Mouse (Mus musculus) layer of hippocampus, adult 11-12 months (tissue): ENCODE results near the gene Hpn.

Experiments used
- DNase-seq: peaks from one replicate; pipeline ENCODE4 v3.0.0; 2022; ENCODE audit warnings: low spot score

Gene Hpn

DNA sequence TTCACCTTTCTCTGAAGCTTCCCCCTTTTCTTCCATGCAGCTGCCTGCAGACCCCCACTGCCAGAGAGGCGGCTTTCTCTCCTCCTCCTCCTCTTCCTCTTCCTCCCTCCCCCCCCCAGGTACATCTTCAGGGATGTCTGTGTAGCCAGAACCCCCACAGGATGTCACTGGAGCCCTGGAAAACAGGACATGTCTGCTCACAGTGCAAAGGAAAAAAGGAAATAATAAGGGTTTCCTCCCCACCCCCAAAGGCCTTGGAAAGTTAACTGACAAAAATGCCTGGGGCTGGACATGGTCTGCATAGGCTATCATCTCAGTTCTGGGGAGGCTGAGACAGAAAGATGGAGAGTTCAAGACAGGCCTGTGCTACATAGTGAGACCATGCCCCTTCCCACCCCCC lies 34.0 kb downstream of the Hpn start:
- no peak for DNase-seq

DNA sequence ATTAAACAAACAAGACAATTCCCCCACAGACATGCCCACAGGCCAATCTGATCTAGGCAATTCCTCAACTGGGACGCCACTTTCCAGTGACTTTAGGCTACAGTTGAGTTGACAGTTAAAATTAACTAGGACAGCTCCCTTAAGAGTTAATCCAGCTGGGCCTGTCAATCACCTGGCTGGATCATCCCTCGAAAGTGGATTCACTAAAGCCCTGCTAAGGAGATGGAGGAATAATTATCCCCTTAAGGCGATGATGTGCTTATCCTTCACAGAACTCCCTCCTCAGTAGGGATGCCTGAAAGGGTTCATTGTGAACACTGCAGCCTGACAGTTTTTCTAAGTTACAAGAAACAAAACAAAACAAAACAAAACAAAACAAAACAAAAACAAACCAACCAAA lies 34.5 kb downstream of the Hpn start:
- DNase-seq: no peak

DNA sequence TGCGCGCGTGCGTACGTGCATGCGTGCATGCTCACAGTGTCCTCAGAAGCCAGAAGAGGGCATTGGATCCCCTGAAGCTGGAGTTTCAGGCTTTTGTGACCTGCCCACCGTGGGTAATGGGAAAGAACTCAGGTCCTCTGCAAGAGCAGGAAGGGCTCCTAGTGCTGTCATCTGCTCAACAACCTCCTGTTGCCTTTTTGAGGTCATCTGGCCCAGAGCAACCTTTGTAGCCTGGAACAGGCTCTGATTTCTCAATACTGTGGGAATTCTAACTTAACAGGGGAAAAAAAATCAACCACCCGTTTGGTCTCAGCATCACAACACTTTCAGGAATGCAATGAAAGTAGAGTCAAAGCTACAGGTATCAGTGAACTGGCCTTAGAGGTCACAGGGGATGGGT lies 35.4 kb downstream of the Hpn start:
- DNase-seq: no peak

DNA sequence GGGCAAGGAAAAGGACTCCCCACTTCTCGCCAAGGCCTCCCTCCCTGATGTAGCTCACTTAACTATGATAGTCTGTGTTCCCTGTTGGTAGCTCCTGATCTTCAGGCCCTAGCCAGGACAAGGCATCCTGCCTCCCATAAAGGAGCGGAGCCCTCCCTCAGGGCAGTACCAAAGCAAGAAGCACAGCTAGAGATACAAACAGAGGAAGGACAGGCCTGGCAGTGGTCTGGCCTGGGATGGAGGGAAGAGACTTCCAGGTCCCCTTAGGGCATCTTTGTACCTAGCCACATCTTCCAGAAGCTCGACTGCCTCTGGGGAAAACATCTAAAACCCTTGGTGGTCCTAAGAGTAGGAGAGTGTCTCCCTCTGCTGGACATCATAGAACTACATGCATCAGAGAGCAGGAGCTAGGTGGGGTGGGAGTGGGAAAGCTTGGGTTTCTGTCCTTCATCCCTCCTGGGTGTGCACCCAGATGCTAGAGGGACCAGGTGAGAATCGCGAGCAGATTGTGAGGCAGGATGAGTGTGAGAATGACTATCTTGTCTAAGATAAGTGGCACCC lies 37.1 kb downstream of the Hpn start:
- peak; percentile 82 for DNase-seq

DNA sequence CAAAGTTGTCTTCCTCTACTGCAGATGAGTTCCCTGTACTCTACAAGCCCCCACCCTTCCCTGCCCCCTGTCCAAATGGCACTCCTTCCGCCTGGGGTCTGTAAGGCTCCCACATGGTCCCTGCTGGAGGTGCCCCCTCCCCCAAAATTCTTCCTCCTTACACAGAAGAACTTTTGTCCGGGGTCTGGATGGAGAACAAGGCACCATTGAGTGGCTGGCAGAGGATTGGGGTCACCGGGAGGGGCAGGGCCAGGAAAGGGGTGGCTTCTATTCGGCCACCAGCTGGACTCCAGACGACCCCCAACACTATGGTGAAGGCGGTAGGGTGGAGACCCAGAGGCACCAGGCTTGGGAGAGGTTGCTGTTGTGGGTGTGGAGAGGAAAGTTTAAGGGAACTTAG lies 37.6 kb downstream of the Hpn start:
- DNase-seq: peak; percentile 64

DNA sequence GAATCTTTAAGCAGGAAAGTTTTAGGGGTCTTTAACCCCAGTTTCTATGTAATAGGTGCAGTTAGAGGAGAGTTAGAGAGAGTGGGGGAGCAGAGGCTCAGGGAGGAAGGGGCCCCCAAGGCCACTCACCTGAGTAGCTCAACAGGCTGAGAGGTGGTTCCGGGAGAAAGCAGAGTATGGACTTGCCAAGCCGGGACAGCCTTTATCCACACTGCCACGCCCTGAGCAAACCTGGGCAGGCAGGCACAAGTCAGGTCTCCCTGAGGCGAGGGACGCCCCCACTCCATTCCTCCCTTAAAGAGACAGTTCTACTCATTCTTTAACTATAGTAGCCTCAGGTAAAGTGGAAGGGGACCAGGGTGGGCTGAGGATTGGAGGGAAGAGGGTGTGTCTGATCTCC lies 38.6 kb downstream of the Hpn start, which contains the start of gene Fxyd3:
TSS of gene Fxyd3 (minus strand) at position 213 of the 400 bp plus-strand sequence.
- DNase-seq: no peak

DNA sequence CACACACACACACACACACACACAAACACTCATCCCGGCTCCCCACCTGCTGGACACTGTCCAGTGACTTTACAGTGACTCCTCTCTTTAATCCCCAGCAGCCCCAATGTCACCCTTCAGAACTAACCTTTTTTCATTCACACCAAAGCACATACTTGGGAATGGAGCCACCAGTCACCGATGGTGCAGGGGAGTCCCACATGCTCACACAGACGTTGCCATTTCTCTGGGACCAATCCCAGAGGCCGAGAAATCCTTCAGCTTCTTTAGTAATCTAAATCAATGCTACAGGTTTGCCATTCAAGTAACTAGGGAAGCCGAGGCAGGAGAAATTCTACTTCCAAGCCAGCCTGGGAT lies 40.4 kb downstream of the Hpn start:
- DNase-seq: peak; percentile 55

DNA sequence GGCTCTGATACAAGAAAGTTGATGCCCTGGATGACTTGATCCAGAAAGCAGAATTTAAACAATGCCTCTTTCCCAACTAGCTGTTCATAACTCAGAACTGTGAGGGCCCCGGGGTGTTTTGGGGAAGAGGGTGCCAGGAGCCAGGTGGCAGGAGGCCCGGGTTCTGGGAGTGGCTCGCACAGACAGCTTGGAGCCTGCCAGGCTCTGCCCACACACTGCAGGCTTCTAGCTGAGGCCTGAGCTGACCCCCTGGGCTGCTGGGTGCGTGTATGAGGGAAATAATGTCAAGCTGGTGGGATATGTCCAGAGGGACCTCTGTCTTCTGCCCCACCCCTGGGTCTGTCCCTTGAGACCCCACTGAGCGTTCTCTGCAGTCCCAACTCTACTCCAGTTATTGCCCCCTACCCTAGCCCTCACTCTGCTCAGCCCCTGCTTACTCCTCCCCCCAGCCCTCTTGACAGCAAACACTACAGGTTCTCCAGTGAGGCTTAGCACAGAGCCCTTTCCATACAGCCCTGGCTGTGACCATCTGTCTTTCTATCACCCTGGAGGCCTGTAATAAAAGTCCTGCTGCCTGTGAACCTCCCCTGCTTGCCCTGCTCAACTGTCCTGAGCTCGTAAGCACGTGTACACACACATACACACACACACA lies 40.9 kb downstream of the Hpn start:
- no peak for DNase-seq

DNA sequence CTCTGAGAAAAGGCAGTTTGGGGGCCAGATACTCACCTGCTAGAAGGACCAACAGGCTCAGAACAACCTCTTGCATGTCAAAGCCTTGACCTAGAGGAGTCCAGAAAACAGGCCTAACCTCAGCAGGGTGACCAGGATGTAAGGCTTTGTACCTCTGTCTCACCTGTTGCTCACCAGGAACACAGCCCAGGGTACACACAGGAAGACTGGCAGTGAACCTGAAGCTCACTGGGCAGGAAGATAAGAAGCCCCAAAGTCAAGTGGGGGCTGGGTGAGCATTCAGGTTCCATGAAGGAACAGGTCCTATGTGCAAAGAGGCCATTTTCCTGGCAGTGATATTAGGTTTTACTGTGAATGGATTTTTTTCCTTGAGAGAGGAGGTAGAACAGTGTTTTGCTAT lies 41.5 kb downstream of the Hpn start:
- no peak for DNase-seq

DNA sequence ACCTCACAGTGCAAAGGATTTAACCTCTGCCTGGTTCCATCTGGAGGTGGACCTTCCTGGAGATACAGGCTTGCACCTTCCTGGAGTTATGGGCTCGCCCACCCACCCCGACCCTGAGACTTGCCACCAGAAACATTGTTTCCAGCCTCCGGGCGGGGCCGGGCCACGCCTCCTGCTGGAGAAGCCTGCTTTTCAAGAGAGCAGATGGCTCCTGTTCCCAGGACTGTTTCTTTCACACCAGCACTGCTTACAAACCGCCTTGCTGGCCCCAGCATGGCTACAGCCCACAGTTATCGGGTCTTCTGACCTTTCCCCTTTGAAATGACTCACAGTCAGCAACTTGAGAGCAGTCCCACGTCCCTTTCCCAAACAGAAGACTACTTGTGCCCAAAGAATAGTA lies 42.8 kb downstream of the Hpn start:
- no peak for DNase-seq

DNA sequence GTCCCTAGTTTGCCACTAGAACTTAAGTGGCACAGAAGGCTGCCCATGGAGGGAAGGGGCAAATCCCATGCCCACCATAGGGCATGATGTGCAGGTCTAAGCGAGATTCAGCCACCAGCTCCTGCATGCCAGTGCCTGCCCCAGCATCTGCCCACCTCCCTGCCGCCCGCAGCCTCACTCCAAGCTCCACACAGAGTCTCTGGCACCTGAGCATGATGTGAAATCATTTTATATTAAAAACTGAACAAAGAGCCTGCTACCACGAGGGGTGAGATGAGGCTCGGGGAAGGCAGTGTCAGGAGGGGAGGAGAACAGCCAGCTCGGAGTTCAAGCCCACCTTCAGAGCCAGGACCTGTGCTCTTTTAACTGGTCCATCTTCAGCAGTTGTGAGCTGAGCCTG lies 44.8 kb downstream of the Hpn start:
- no peak for DNase-seq

DNA sequence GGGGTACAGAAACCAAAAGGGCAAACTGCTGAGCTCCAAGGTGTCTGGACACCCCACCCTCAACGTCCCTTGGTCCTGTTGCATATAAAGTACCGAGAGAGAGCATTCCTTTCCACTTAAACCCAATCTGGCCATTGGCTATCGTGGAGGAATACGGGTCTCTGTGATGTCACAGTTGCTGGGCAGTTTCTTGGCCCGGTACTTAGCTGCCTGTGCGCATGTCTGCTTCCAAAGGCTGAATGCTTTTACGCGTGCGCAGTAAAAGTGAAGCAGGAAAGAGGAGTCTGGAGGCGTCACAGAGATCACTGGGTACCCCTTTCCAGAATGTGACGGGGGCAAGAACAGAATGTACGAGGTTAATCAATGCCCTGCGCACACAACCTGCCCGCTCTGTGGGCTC lies 45.6 kb downstream of the Hpn start:
- DNase-seq: no peak

DNA sequence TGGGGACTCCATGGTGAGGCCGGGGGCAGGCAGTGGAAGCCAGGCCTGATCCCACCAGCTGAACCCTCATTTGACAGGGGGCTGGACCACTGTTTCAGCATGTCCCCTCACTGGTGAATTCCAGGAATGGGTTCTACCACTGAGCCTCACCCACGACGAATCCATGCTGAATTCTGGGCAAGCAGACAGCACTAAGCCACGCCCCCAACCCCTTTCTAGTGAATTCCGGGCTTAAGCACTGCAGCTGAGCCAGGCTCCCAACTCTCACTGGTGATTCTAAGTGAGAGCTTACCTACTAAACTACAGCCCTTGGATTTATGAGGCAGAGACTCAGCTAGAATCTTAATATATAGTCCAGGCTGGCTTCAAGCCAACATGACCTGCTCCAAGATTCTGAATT lies 47.3 kb downstream of the Hpn start:
- peak; percentile 60 for DNase-seq

DNA sequence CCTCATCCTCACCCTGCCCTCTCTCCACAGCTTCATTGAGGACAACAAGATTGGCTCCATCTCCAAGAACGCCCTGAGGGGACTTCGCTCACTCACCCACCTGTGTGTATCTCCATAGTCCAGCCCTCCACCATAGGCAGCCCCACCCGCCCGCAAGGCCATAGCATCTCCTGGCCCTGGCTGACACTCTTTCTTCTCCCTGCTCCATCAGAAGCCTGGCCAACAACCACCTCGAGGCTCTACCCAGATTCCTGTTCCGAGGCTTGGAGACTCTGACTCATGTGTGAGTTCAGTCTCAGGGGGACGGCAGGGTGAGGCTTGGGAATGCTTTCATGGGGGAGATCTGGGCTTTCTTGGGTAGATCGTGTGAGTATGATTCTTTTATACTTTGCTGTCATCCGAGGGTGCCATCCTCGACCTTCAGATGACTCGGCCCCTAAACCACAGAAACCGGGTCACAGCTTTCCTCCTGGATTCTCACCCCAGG lies 52.0 kb downstream of the Hpn start:
- DNase-seq: no peak

DNA sequence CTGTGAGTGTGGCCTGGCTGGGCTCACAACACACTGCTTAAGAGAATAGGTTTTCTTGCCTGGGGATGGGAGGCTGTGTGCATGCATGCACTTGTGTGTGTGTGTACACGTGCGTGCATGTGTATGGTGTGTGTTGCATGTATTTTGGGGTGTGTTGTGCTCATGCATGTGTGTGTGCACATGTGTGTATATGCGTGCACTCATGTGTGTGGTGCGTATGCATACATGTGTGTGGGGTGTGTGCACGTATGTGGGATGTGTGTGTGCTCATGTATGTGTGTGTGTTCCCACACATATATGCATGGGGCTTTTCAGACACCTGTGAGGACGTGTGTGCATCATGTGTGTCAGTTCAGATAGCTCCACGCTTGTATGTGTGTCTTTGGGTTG lies 54.5 kb downstream of the Hpn start:
- no peak for DNase-seq

DNA sequence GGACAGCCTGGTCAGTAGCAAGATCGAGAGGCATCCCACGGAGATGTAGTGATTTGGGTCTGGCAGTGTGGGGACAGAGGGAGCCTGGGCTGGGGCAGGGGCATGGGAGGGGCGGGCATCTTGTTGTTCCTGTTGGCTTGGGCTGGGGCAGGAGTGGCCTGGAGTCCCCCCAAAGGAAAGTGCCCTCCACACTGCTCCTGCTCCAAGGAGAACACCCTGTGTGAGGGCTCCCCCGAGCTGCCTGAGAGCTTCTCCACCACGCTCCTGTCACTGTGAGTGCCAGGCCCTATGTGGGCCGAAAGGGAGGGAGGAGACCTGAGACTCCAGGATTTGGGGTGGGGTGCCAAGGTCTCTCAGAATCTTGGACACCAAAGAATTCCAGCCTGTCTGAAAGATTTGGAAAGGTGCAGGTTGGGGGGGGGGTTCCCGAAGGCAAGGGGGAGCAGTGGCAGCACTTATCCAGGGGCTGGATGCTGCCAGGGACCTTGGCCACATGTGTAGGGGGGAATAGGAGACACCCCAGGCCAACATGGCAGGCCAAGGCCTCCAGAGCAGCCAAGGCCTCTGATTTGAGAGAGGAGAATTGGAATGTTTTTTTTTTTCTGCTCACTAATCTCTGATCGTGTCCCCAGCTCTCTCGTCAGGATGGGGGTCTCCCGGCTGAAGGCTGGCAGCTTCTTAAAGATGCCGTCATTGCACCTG lies 55.0 kb downstream of the Hpn start:
- no peak for DNase-seq

DNA sequence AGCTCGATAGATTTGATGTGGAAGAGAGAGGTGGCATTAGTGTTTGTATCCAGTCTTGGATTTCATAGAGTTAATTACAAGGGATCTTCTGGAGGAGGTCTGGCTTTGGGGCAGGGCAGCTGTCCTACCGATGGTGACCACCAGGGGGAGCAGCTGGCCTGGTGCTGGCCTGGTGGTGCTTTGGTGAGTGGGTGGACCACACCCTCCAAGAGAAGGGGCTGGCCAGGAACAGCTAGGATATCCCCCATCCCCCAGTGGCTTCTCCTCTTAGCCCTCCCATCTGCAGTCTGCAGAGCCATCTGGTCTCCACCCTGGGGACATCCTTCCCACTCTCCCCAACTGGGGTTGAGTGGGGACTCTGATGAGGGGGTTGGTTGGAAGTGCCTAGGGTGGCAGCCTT lies 56.0 kb downstream of the Hpn start, which contains the start of gene Lgi4:
TSS of gene Lgi4 (plus strand) at position 235 of the 400 bp plus-strand sequence.
- DNase-seq: peak; percentile 92

DNA sequence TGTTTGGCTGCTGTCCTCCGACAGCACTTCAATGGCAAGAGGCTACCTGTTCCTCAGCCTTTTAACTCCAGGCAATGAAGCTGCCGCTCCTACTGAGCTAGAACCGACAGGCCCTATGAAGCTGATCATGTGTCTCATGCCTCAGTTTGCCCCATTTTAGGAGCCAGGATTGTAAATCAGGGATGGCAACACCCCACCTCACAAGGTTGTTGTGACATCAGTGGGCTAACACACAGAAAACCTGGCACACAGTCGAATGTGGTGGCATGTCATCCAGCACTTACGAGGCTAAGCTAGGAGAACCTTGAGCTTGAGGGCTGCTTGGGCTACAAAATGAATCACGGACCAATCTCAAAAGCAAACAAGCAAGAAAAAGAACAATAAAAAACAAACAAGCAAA lies 56.9 kb downstream of the Hpn start:
- no peak for DNase-seq

DNA sequence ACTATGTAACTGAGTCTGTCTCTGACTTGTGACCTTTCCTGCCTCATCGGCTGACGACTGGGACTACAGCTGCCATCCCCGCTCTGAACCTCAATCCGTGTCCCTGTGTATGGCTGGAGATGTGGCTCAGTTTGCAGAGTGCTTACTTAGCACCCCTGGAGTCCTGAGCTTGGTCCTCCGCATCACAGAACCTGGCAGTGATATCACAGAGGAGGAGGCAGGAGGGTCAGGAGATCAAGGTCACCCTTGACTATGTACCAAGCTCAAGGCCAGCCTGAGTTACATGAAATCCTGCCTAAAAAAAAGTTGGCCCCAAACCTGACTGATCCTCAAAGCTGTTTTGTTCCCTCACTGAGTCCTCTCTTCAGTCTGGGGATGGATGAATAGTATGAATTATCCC lies 57.4 kb downstream of the Hpn start:
- no peak for DNase-seq

DNA sequence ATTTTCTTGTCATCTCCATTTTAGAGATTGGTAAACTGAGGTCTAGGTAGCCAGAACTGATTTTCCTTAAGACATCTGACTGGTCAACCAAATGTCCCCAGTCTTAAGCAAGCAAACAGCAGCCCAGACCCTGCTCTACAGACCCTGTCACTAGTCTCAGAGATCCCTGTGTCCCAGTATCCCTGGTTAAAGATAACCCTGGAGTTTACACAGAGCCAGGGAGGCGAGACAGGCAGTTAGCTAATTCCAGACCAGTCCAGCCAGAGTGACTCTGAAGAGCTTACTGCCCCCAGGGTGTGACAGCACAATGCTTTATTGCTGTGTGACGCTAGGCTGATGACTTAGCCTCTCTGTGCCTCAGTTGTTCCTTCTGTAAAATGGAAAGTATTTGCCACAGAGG lies 58.0 kb downstream of the Hpn start, which contains the start of gene Fxyd1:
TSS of gene Fxyd1 (minus strand) at position 129 of the 400 bp plus-strand sequence.
- DNase-seq: no peak

DNA sequence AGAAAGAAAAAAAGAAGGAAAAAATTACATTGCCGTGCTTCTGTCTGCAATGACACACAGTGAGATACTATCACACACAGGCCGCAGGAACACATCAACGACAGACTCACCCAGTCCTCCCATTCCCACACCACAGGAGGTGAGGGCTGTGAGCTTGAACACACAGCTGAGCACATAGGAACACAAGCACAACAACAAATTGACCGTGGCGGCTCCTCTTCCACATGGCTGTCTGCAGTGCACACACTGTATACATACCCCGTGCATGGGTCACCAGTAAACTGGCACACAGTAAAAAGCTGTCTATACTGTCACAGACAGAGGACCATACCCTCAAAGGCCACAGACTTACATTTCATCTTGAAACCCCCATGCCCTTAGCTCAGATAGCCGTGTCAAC lies 58.6 kb downstream of the Hpn start:
- DNase-seq: no peak

DNA sequence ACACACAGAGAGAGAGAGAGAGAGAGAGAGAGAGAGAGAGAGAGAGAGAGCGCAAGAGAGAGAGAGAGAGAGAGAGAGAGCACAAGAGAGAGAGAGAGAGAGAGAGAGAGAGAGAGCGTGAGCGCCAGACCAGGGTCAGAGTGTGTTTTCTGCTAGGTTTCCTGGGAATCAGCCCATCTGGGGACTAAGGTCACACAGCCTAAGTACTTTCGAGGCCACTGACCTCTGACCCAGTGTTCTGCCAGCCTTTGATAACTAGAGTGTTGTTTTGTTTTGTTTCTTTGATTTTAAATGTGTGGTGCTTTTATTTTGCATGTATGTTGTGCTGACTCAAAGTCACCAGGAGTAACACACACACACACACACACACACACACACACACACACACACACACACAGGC lies 59.2 kb downstream of the Hpn start:
- no peak for DNase-seq

DNA sequence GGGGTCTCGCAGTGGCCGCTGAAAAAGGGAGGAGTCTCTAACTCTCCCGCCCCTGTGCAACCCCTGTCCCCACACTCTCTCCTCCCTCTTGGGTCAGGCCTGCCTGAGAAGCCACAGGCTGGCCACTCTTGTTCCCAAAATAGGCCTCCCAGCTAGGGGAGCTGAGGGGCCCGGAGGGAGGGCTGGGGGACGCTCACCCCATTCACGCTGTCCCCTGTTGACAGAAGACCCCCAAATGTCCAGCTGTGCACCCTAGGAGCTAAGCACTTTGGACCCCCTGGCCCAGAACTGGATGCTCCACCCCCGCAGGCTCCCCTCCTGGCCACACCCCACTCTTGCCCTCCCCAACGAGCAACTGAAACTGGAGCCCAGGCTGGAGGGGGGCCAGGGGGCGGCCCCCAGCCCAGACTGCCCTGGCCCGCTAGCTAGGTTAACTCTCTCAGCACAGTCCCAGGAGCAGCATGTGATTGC lies 59.7 kb downstream of the Hpn start:
- DNase-seq: peak; percentile 51
